Mouse (Mus musculus) hematopoietic stem cell, adult 5-6 weeks (primary cell): ENCODE measurements around the gene Ripor1. TPM values are rescaled to one million over a fixed set of nuclear protein-coding genes. Genes with fewer than 3 reads are reported as not detected.
"Not testable (repeated sequence)": the region's sequence is repeated elsewhere in the genome, so short reads cannot be mapped to it uniquely, and the experiment has no call there.

Experiments
- ATAC-seq, 2 experiments: fragments of 125-278 bp in 1 of 2; replicated peaks in 1 of 2; 2 replicates each; pipeline ENCODE4 v1.8.0; 2016 to 2017; ENCODE audit warnings: inconsistent platforms in 2 of 2, mild to moderate bottlenecking in 2 of 2, moderate number of reproducible peaks in 2 of 2, low read depth in 1 of 2, moderate TSS enrichment in 1 of 2; ENCODE audit not compliant: low FRiP score in 2 of 2, poor library complexity in 2 of 2, severe bottlenecking in 2 of 2, insufficient read depth in 1 of 2, low TSS enrichment in 1 of 2
- total RNA-seq: library from RNA; stranded (forward); fragments of 172-1452, 232-1000 nt; gene quantifications from 2 replicates; pipeline ENCODE4 v1.2.3, GENCODE M21; 2017

The Ripor1 gene
- total RNA-seq: 11.7 and 18.1 TPM in 2 replicates

DNA sequence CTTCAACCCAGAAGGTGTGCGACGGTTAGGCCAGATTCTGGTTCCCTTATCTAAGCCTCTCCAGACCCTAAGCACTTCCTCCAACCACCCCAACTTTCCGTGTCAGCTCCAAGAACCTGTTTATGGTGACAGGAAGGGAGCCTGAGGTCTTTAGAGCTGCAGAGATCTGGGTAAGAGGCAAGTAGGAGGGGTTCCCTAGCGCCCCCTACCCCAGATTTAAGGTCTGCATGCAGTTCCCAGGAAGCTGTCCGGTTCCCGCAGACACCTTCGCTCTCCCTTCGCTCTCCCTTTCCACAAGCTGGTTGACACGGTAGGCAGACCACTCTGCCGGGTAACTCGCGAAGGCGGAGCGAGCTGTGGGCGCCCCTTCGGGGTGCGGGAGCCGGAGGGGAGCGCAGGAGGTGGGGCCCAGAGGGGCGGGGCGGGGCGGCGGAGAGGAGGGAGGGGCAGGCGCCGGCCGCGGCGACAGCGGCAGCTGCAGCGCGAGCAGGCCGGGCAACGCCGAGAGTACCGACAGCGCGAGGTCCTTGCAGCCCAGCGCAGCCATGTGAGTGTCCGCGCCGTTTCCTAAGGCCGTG is at the start of gene Ripor1:
Gene Ripor1, plus strand, starts transcription at position 452 of the 578 bp plus-strand sequence.
- ATAC-seq: peak; percentile 67 to 71

DNA sequence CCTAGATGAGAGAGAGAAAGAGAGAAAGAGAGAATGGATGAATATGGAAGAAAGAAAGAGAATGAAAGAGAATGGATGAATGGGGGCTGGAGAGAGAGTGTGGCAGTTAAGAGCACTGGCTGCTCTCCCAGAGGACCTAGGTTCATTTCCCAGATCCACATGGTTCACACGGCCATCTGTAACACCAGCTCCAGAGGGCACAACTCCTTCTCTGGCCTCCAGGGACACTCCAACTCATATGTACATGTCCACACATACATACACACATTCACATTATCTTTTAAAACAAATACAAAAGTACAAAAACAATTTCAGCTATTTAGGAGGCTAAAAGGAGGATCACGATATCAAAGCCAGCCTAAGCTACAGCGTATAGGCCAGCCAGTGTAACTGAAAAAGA is 42.2 kb upstream of the Ripor1 start:
- no peak for ATAC-seq

DNA sequence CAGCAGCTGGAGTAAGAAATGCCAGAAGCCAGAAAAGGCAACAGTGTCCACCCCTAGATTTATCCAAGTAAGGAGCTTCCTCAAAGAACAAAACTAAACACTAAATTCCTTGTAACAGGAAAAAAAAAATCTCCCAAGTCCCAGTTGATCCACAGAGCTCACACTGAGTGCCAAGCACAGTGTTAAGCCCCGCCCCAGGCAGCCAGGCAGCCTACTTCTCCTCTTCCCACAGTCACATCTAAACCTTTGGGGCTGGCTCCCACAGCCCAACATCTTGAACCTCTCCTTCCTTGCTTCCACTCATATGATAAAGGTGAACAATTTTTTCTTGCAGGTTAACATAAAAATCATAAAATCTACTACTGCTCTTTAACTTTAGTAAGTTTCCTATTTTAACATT is 41.2 kb upstream of the Ripor1 start:
- ATAC-seq: no peak

DNA sequence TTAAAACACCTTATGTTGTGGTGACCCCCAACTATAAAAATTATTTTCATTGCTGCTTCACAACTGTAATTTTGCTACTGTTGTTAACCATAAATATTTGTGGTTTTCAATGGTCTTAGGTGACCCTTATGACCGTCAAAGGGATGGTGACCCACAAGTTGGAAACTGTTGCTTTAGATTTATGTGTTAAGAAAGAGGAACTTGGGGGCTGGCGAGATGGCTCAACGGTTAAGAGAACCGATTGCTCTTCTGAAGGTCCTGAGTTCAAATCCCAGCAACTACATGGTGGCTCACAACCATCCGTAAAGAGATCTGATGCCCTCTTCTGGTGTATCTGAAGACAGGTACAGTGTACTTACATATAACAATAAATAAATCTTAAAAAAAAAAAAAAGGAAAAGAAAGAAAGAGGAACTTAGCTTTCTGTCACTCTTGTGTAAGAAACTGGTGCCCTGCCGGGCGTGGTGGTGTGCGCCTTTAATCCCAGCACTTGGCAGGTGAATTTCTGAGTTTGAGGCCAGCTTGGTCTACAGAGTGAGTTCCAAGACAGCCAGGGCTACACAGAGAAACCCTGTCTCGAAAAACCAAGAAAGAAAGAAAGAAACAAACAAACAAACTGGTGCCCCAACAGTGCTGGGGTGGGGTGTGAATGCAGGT is 40.4 kb upstream of the Ripor1 start:
- not testable (repeated sequence) for ATAC-seq

DNA sequence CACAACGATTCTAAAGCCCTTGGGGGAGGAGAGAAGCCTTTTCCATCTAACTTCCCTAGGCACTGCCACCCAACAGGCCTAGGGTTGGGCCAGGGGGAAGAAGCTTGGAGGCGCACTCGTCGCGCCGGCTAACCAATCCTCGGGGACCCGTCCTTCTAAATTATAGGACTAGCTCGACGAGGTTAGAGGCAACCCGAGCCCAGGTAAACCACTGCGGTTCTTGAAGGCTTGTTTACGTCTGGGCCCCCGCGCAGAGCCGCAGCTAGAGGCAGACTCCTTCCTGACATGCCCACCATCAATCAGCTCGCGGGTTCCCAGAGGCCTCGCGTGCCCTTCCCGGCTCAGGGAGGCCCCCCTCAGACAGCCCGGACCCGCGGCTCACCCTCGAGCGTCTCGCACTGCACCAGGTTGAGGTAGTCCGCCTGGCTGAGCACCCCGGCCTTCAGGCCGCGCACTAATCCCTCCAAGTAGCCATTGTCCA is 39.6 kb upstream of the Ripor1 start:
- 0 out of 4 replicates have a peak, but pooled peaks have one; percentile 5 to 9 for ATAC-seq

DNA sequence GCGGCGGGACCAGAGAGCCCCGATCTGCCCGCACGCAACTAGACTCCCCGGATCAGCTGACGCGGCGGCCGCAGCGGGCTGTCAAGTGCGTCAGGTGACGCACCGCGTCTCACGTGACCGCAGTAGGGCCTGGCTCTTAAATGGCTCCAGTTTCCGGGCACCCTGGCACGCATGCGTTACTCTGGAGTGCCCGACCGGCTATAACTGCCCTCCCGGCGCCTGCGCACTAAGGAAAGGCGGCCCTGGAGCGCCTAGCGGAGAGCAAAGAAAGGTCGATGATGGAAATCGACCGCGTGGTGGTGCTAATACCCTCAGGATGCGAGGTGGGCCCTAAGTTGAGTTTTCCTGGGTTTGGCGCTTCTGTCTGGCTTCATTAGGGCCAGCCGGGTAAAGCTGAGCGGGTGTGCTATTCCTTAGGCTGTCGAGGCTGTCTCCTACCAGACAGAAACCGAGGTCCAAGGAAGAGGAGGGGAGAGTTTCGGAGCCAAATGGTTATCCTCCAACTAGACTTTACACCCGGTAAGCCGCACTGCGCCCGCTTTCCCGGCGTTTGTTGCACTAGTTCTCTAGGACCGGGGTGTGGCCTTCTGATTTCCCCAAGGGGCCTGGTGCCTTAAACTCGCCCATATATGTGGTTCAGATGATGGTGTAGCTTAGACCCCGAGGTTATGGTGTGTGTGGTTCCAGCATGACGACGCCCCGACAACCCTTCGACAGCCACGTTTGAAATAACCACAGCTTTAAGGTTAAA is 38.9 kb upstream of the Ripor1 start, which contains the start of gene Atp6v0d1:
Gene Atp6v0d1, minus strand, starts transcription at position 96 of the 751 bp plus-strand sequence.
- ATAC-seq: peak; percentile 85 to 91

DNA sequence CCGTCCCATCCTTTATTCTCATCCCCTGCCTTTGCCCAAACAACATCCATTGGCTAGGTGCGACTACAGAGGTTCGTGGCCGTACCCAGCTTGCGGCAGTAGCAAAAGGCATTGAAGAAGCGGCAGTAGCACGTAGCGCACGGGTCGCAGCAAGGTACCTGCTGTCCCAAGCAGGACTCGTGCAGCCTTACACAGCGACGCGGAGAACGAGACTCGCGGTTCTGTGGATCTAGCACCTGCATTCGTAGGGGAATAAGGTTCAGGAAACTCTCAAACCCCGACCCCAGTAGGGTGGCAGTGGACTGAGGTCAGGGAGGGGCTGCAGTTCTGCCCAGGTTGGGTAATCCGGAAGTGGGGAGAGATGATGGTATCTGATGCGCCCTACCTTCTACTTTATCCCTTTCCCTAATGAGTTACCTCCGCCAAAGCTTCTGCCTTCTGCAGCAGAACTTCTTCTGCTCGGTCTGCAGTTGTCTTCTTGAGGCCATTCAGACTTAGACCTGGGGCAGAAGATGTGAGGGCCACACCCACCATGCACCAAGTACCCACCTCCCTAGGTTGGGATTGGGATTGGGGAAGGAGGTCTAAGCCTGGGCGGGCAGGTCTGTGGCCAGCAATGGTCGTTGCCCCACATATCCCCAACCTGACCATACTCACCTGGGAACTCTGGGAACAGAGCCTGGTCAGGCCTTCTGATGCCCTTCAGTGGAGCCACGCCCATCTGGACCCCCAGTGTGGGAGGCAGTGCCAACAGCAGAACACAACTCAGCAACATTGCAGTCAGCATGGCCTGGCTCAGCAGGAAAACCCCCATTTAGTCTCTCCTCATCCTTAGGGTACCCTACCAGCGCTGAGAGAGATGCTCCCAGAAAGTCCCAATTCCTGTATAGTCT is 38.1 kb upstream of the Ripor1 start:
- peak; percentile 14 to 20; a peak in 1 of 4 replicates for ATAC-seq

DNA sequence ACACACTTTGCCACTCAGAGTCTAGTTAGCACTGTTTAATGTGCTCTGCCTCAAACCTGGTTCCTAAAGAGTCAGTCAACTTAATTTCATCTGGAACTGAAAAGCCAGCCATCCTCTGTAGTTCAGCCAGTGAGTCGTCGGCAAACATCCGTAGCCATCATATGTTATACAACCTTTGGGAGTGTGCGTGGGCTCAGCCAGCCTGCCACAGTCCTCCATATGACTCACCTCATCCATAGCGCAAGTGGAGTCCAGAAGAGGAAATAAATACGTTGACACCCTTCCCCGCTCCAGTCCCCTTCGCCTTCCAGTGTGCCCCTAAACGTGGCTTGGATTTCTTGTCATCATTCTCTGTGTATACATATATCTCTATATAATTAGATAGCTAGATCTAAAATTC is 33.2 kb upstream of the Ripor1 start:
- ATAC-seq: no peak

DNA sequence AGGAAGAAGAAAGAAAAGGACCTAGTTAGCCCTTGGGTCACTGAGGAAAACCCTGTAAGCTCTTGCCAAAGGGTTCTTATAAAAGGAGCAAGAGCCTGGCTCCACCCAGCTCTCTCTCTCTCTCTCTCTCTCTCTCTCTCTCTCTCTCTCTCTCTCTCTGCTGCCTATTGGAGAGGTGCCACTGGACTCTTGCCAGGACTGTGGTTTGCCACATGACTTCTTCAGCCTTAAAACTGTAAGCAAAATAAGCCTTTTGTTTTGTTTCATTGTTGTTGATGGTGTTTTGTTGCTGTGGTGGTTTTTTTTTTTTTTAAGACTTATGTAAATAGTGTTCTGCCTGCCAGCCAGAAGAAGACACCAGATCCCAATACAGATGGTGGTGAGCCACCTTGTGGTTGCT is 31.6 kb upstream of the Ripor1 start:
- peak in 1 of 2 experiments; percentile 39; a peak in 2 of 4 replicates for ATAC-seq

DNA sequence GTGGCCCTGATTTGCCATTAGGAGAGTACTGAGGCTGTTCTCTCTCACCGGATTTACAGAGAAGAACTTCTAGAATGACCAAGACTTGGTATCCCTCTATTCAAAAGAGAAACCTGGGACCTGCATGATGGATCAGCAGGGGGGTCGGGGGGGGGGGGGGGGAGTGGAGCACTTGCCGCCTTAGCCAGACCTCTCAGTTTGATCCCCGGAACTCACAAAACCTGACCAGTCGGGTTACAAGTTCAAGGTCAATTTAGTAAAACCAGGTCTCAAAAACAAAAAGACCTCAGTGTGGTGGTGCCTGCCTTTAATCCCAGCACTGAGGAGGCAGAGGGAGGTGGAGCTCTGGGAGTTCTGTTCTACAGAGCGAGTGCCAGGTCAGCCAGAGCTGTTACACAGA is 30.3 kb upstream of the Ripor1 start:
- no peak for ATAC-seq

DNA sequence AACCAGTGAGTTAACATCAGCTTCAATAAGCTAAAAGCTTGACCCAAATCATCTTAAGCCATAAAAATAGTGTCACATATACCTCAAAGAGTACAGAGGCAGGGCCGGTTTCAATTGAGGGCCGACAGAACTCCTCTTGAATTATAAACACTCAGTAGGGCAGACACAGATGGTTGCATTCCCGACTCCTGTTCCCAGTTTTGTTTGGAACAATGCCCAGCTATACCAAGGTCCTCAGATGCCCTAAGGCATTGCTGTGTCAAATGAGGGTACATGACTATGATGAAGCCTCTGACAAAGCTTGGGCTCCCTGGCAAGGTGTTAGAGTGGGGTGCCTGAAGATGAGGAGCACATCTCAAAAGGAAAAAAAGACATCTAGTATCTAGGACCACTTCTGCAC is 29.5 kb upstream of the Ripor1 start:
- ATAC-seq: no peak

DNA sequence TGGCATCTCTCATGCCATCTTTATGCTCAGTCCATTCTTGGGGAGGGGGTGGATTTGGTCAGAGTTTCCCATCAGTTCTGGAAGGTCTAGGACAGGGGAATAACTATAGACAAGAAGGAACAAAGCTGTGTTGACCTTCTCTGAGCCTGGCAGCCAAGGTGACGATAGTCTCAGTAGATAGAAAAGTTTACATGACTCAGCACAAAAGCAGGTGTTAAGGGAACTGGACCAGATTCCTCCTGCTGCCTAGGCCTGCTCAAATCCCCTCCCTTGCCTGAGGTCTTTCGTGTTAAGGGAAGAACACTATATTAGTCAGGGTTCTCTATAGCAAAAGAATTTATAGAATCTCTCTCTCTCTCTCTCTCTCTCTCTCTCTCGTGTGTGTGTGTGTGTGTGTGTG is 25.3 kb upstream of the Ripor1 start:
- ATAC-seq: no peak

DNA sequence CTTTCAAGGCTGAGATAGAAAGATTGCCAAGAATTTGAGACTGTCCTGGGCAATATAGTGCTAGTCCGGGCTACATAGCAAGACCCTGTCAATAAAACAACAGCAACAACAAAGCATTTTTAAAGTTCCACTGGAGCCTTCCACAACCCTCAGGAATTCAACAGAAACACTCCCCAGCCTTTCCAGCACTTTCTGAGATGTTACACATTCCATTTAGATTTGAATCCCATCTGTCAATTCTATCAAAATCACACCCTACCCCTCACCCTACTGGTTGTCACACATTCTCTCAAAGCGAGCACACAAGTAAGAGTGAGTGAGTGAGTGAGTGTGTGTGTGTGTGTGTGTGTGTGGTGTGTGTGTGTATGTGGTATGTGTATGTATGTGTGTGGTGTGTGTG is 12.6 kb upstream of the Ripor1 start:
- ATAC-seq: no peak

DNA sequence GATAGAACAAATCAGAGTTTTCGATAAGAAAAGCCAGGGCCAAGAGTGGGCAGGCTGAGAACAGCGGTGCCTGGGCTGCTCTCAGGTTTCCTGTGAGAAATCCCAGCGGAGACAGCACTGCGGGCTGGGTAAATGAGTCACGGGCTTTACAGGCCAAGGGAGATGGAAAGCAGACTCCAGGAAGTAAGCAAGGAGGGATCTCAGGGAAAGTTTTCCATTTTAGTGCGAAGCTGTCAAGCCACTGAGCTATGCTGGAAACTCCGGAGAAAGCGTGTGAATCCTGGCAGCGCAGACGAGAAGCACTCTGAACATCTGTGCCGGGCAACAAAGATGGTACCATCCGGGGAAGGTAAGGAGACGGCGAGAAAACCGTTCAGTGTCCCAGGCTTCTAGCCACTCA is 11.2 kb upstream of the Ripor1 start:
- ATAC-seq: no peak

DNA sequence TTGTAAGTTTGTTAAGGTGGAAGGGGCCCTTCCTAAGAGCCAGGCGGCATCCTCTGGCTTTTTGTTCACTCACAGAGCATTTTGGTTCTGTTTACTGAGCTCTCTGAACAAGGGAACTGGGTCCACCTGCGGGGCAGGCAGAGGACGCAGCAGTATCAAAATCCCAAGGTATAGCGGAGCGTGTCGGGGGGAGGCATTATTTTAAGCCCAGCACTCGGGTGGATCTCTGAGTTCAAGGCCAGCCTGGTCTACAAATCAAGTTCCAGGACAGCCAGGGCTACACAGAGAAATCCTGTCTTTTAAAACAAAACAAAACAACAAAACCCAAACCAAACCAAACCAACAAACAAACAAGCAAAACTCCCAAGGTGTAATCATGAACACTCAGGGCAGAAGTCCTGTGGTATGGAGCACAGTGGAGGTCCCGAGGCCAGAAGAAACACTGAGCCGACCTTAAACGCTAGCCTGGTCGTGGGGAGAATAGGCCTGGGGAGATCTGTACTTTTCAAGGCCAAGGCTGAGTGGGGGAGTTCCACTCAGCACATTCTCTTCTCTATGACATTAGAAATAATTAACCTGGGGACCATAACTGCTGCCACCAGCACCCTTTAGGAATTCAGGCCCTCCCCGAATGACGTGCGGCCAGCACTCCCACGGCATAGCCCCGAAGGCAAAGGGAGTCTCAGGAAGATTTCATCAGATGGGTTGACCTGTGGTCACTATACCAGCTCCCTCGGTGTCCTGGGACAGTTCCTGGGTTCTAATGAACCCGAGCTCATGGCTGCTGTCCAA is 10.4 kb upstream of the Ripor1 start:
- no peak for ATAC-seq

DNA sequence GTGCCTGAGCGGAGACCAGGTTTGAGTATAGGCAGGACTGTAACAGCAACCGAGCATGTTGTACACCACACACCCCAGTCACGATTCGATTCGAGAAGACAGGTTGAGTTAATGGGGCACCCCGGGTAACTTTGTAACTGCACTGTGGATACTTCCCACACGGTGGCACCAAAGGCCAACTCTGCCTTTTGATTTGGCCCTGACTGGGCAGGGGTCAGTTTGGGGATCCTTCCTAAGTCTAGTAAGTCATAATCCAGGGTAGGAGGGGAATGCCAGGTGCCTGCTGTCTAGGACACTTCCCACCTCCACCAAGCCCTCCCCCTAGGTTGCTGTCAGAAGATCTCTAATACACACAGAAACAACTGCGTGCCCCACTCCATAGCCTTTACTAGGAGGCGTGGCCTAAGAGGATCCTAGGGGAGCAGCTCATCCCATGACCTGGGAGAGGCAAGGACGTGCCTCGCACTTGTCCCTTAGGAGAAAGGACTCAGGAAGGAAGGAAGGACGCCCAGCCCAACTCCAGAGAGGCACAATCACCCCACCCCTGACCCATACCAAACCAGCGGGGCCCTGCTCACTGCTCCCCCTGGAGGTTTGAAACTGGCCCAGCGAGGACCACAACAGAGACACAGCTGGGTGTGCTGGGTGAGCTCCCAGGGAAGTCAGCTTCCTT is 8.6 kb upstream of the Ripor1 start:
- ATAC-seq: peak; percentile 92 to 96
